Mouse (Mus musculus) lung, postnatal 0 days (tissue): ENCODE data around the gene Cct8. TPM values are rescaled to one million over a fixed set of nuclear protein-coding genes. Genes with fewer than 3 reads are reported as not detected.

Experiments
- ATAC-seq: fragments of 200-750 bp; cut with Nextera tagmentation; 2 replicates; pipeline ENCODE4 v1.8.0; 2017; ENCODE audit warnings: moderate library complexity
- DNase-seq: peaks from one replicate; pipeline ENCODE4 v3.0.0-alpha.2; 2016; ENCODE audit warnings: low spot score
- H3K27ac ChIP-seq: fragments of 300-500 bp; sonication (generic); 2 replicates; pipeline ENCODE4 v1.5.1; 2014; ENCODE audit warnings: antibody characterized with exemption, mild to moderate bottlenecking, low read length, mixed read lengths
- H3K27me3 ChIP-seq: fragments of 300-500 bp; sonication (generic); replicated peaks from 2 replicates; pipeline ENCODE4 v1.6.1; 2014; ENCODE audit warnings: low read length, mixed read lengths; ENCODE audit not compliant: insufficient read depth
- H3K36me3 ChIP-seq: fragments of 300-500 bp; sonication (generic); 2 replicates; pipeline ENCODE4 v1.6.1; 2014; ENCODE audit warnings: low read length, mixed read lengths; ENCODE audit not compliant: insufficient read depth
- H3K4me1 ChIP-seq: fragments of 300-500 bp; sonication (generic); 2 replicates; pipeline ENCODE4 v1.6.1; 2014; ENCODE audit warnings: antibody characterized with exemption, low read depth, low read length, mixed read lengths; ENCODE audit not compliant: insufficient read depth
- H3K4me2 ChIP-seq: fragments of 300-500 bp; sonication (generic); replicated peaks from 2 replicates; pipeline ENCODE4 v1.6.1; 2014; ENCODE audit warnings: low read depth, mild to moderate bottlenecking, low read length, moderate library complexity, mixed read lengths
- H3K4me3 ChIP-seq: fragments of 300-500 bp; sonication (generic); 2 replicates; pipeline ENCODE4 v1.5.1; 2014; ENCODE audit warnings: low read depth, low read length
- H3K9ac ChIP-seq: fragments of 300-500 bp; sonication (generic); replicated peaks from 2 replicates; pipeline ENCODE4 v1.6.1; 2014; ENCODE audit warnings: low read depth, mild to moderate bottlenecking
- H3K9me3 ChIP-seq: fragments of 300-500 bp; sonication (generic); 2 replicates; pipeline ENCODE4 v1.6.1; 2016; ENCODE audit warnings: low read length, mixed read lengths
- CTCF ChIP-seq: IDR thresholded peaks from 2 replicates; pipeline ENCODE4 v1.5.1; 2016; ENCODE audit warnings: antibody characterized with exemption, mild to moderate bottlenecking
- EP300 ChIP-seq: IDR thresholded peaks from 2 replicates; pipeline ENCODE4 v1.6.1; 2016; ENCODE audit warnings: antibody characterized with exemption, mild to moderate bottlenecking, control low read depth
- WGBS: fragments of 180-500 bp; shearing (Covaris S2); extraction: QIAGEN DNeasy Blood & Tissue Kit; methylation state at CpG from one replicate; pipeline ENCODE4 v1.1.7; 2014; 5-methylcytosine and 5-hydroxymethylcytosine counted together
- polyA plus RNA-seq: library from polyadenylated mRNA; unstranded; fragments of >200 nt; fragmentation: Nextera tagmentation; extraction: Ambion mirVana; gene quantifications from 2 replicates; pipeline ENCODE4 v1.2.1, GENCODE M21; 2015

The Cct8 gene
- polyA plus RNA-seq, 1 experiment from 2014 or later, result 141 TPM

- DNase-seq (no peak), ATAC-seq (no peak)
- no peak overlapping the region for H3K4me2 ChIP-seq
- no peaks in the 10 kb centered on the region for H3K27me3 ChIP-seq
- H3K36me3 ChIP-seq, result peaks cover 58% of the 10 kb centered on the region; the same call in 1 of the 2 replicates
- H3K27ac ChIP-seq, result no peak overlapping the region
- H3K9ac ChIP-seq, result no peak overlapping the region
- no peak overlapping the region for H3K4me3 ChIP-seq
- TF ChIP-seq EP300 (no peak), CTCF (no peak)
- WGBS, result 68% methylated on average over 2 of the region's 2 CpGs
- H3K9me3 ChIP-seq, result no peaks in the 10 kb centered on the region
- no peaks in the 10 kb centered on the region for H3K4me1 ChIP-seq
Measured at GRCm38 (mm10) chr16:87488605-87489004, 7.1 kb downstream of the Cct8 start.

- no peak for DNase-seq
- H3K4me2 ChIP-seq, result no peak overlapping the region
Measured at GRCm38 (mm10) chr16:87486739-87487138, 8.9 kb downstream of the Cct8 start.

GRCm38 (mm10) chr16:87484367-87484766 lies 11.3 kb downstream of the Cct8 start:
- TF ChIP-seq EP300, result no peak
- Histone ChIP-seq H3K36me3 (peaks cover 44% of the 10 kb centered on the region; the same call in 1 of the 2 replicates), H3K9me3 (no peaks in the 10 kb centered on the region), H3K4me3 (no peak overlapping the region), H3K4me2 (no peak overlapping the region), H3K27me3 (no peaks in the 10 kb centered on the region), H3K4me1 (no peaks in the 10 kb centered on the region), H3K27ac (no peak overlapping the region), H3K9ac (no peak overlapping the region)
- 92% methylated on average over 5 of the region's 5 CpGs for WGBS
- ATAC-seq (no peak), DNase-seq (no peak)

More at GRCm38 (mm10) chr16:87486739-87487138, 8.9 kb downstream of the Cct8 start:
- Histone ChIP-seq H3K4me3 (no peak overlapping the region), H3K9ac (no peak overlapping the region), H3K9me3 (no peaks in the 10 kb centered on the region), H3K27me3 (no peaks in the 10 kb centered on the region), H3K36me3 (peaks cover 56% of the 10 kb centered on the region; the same call in 1 of the 2 replicates), H3K4me1 (no peaks in the 10 kb centered on the region), H3K27ac (no peak overlapping the region)
- ATAC-seq, result no peak
- TF ChIP-seq CTCF (no peak), EP300 (no peak)
- whole genome bisulfite sequencing, result 94% methylated on average over 5 of the region's 5 CpGs

GRCm38 (mm10) chr16:87470579-87470978 lies 25.1 kb downstream of the Cct8 start:
- Histone ChIP-seq H3K4me2 (no peak overlapping the region), H3K4me3 (no peak overlapping the region), H3K4me1 (no peaks in the 10 kb centered on the region), H3K9me3 (no peaks in the 10 kb centered on the region), H3K9ac (no peak overlapping the region), H3K27me3 (no peaks in the 10 kb centered on the region), H3K27ac (no peak overlapping the region), H3K36me3 (peaks cover 50% of the 10 kb centered on the region; the same call in 1 of the 2 replicates)
- no peak for TF ChIP-seq CTCF
- no peak for TF ChIP-seq EP300
- no peak for DNase-seq
- WGBS, result 81% methylated on average over 4 of the region's 4 CpGs
- ATAC-seq, result no peak

- H3K36me3 ChIP-seq, result no peaks in the 10 kb centered on the region
- WGBS, result 96% methylated on average over 3 of the region's 3 CpGs
- DNase-seq, result no peak
- H3K4me2 ChIP-seq, result no peak overlapping the region
- no peak overlapping the region for H3K27ac ChIP-seq
- H3K27me3 ChIP-seq, result no peaks in the 10 kb centered on the region
- H3K9me3 ChIP-seq, result no peaks in the 10 kb centered on the region
- H3K4me1 ChIP-seq, result peaks cover 5% of the 10 kb centered on the region; the same call in 1 of the 2 replicates
- no peak overlapping the region for H3K9ac ChIP-seq
- no peak overlapping the region for H3K4me3 ChIP-seq
- TF ChIP-seq EP300 (no peak), CTCF (no peak)
- ATAC-seq, result no peak
Measured at GRCm38 (mm10) chr16:87458752-87459151, 36.9 kb downstream of the Cct8 start.

- H3K27me3 ChIP-seq, result no peaks in the 10 kb centered on the region
- H3K9me3 ChIP-seq, result no peaks in the 10 kb centered on the region
- TF ChIP-seq EP300 (no peak), CTCF (no peak)
- H3K4me3 ChIP-seq, result peak overlapping the region; percentile 91
- WGBS, result under 1% methylated on average over 38 of the region's 38 CpGs
- H3K27ac ChIP-seq, result peak overlapping the region; percentile 88
- H3K36me3 ChIP-seq, result no peaks in the 10 kb centered on the region
- H3K4me1 ChIP-seq, result peaks cover 5% of the 10 kb centered on the region; the same call in 1 of the 2 replicates
- DNase-seq (peak; percentile 50), ATAC-seq (peak; percentile 75)
- peak overlapping the region; percentile 84 for H3K9ac ChIP-seq
- peak overlapping the region; percentile 91 for H3K4me2 ChIP-seq
Measured at GRCm38 (mm10) chr16:87455180-87455611, 40.5 kb downstream of the Cct8 start.
